ENCODE assay signal across 8 mouse cellular contexts in genomic region chr19:25383386-25384146, GRCm38 (mm10).
DNase-seq lines count a peak whose midpoint lies in the region; ATAC-seq lines count a peak whose summit lies in the region.

No protein-coding gene starts in this region.

- H3K4me3 ChIP-seq in heart, embryonic 10.5 days, result peak overlapping the region; percentile 34
- no peak overlapping the region for H3K4me3 ChIP-seq in embryonic facial prominence, embryonic 14.5 days (ENCODE audit: low read depth, low read length)

- intact Hi-C loops in heart, postnatal 10 days (cut with DNase I), result no loop called here

- H3K9ac ChIP-seq in embryonic facial prominence, embryonic 14.5 days (ENCODE audit: low read depth, low read length), result no peak overlapping the region

- no peaks in the 10 kb centered on the region for H3K27me3 ChIP-seq in heart, embryonic 10.5 days (ENCODE audit: insufficient read depth, poor library complexity, severe bottlenecking)
- no peaks in the 10 kb centered on the region for H3K27me3 ChIP-seq in embryonic facial prominence, embryonic 14.5 days (replicated peaks; ENCODE audit: control insufficient read depth, insufficient read depth, low read length)

- H3K9me3 ChIP-seq in heart, embryonic 10.5 days, result no peaks in the 10 kb centered on the region
- no peaks in the 10 kb centered on the region for H3K9me3 ChIP-seq in embryonic facial prominence, embryonic 14.5 days (ENCODE audit: control insufficient read depth, low read length)

- H3K4me1 ChIP-seq in heart, embryonic 10.5 days, result peaks cover 75% of the 10 kb centered on the region
- H3K4me1 ChIP-seq in embryonic facial prominence, embryonic 14.5 days (ENCODE audit: control insufficient read depth, insufficient read depth, low read length), result peaks cover 15% of the 10 kb centered on the region

- peak; percentile 93 for ATAC-seq in embryonic facial prominence, embryonic 14.5 days (ENCODE audit: low read depth)
- ATAC-seq in megakaryocyte, adult 5-6 weeks (ENCODE audit: poor library complexity, severe bottlenecking), result no peak
- ATAC-seq in monocyte, adult 5-6 weeks (replicated peaks; ENCODE audit: insufficient number of reproducible peaks, low FRiP score, low TSS enrichment, poor library complexity, severe bottlenecking), result no peak

- WGBS in heart, embryonic 10.5 days, result 11% methylated on average over 12 of the region's 12 CpGs
- WGBS in embryonic facial prominence, embryonic 14.5 days, result 8% methylated on average over 12 of the region's 12 CpGs

- peak overlapping the region; percentile 36 for H3K4me2 ChIP-seq in embryonic facial prominence, embryonic 14.5 days (ENCODE audit: low read depth, low read length)

- DNase-seq in heart, embryonic 10.5 days (ENCODE audit: low spot score), result peak; percentile 93
- DNase-seq in heart, postnatal 10 days, result no peak
- DNase-seq in embryonic facial prominence, embryonic 14.5 days (ENCODE audit: low spot score), result peak; percentile 91
- peak; percentile 58 for DNase-seq in kidney, postnatal 14 days
- DNase-seq in neural tube, embryonic 10.5 days (ENCODE audit: extremely low spot score, low spot score), result peak; percentile 60
- no peak for DNase-seq in urinary bladder, adult 2 months (ENCODE audit: low spot score)

- H3K36me3 ChIP-seq in heart, embryonic 10.5 days, result peaks cover 15% of the 10 kb centered on the region; the same call in 1 of the 2 replicates
- H3K36me3 ChIP-seq in embryonic facial prominence, embryonic 14.5 days (ENCODE audit: control insufficient read depth, insufficient read depth, low read length), result no peaks in the 10 kb centered on the region

- H3K27ac ChIP-seq in heart, embryonic 10.5 days, result peak overlapping the region; percentile 74
- no peak overlapping the region; the same call in 1 of the 2 replicates for H3K27ac ChIP-seq in embryonic facial prominence, embryonic 14.5 days (replicated peaks; ENCODE audit: low read depth, low read length)

Comparison
In these comparisons a context has a peak if more than half of its experiments do, and no peak if none do; other contexts are left out.
1. DNase-seq: peak in heart, embryonic 10.5 days (single experiment), embryonic facial prominence, embryonic 14.5 days (single experiment), kidney, postnatal 14 days (single experiment) and neural tube, embryonic 10.5 days (single experiment); none in heart, postnatal 10 days (0 of 2) and urinary bladder, adult 2 months (single experiment).